Mouse (Mus musculus): Measurements from ENCODE around the gene Ccno. TPM values are rescaled to one million over a fixed set of nuclear protein-coding genes. Genes with fewer than 3 reads are reported as not detected.

Ccno gene
- polyA plus RNA-seq, 1 experiment from 2014 or later, result 0.15 TPM

- H3K9me3 ChIP-seq (replicated peaks), result no peaks in the 10 kb centered on the region
- H3K9ac ChIP-seq, result no peak overlapping the region
- H3K27me3 ChIP-seq, result peaks cover 95% of the 10 kb centered on the region
- H3K4me1 ChIP-seq (replicated peaks), result peaks cover 21% of the 10 kb centered on the region
- ATAC-seq (ENCODE audit: insufficient read depth), result no peak
- WGBS (ENCODE audit: insufficient replicate concordance), result 3% methylated on average over 17 of the region's 17 CpGs
- no peak overlapping the region for H3K27ac ChIP-seq (replicated peaks)
- H3K4me3 ChIP-seq (replicated peaks), result no peak overlapping the region
- H3K4me2 ChIP-seq, result 0 out of 2 replicates have a peak overlapping the region, but pooled peaks have one; percentile 75
- H3K36me3 ChIP-seq (replicated peaks), result no peaks in the 10 kb centered on the region
Observed at GRCm38 (mm10) chr13:112986451-112986950, 1.1 kb upstream of the Ccno start.

GRCm38 (mm10) chr13:112987991-112988390 is 389 bp downstream of the Ccno start:
- Histone ChIP-seq H3K36me3 (replicated peaks) (no peaks in the 10 kb centered on the region), H3K9ac (peak overlapping the region; percentile 21; the same call in 1 of the 2 replicates), H3K4me2 (peak overlapping the region; percentile 75), H3K4me1 (replicated peaks) (peaks cover 21% of the 10 kb centered on the region), H3K27me3 (peaks cover 91% of the 10 kb centered on the region), H3K4me3 (replicated peaks) (peak overlapping the region; percentile 51), H3K27ac (replicated peaks) (no peak overlapping the region), H3K9me3 (replicated peaks) (no peaks in the 10 kb centered on the region)
- ATAC-seq (ENCODE audit: insufficient read depth), result peak; percentile 11
- WGBS (ENCODE audit: insufficient replicate concordance), result under 1% methylated on average over 39 of the region's 39 CpGs

GRCm38 (mm10) chr13:112988866-112989265 is 1.3 kb downstream of the Ccno start:
- Histone ChIP-seq H3K9me3 (replicated peaks) (no peaks in the 10 kb centered on the region), H3K27me3 (peaks cover 91% of the 10 kb centered on the region), H3K4me3 (replicated peaks) (peak overlapping the region; percentile 51), H3K4me1 (replicated peaks) (peaks cover 28% of the 10 kb centered on the region), H3K9ac (no peak overlapping the region), H3K4me2 (peak overlapping the region; percentile 75), H3K36me3 (replicated peaks) (no peaks in the 10 kb centered on the region), H3K27ac (replicated peaks) (no peak overlapping the region)
- WGBS (ENCODE audit: insufficient replicate concordance), result 1% methylated on average over 19 of the region's 19 CpGs
- ATAC-seq (ENCODE audit: insufficient read depth), result no peak

GRCm38 (mm10) chr13:112989541-112989940 is 1.9 kb downstream of the Ccno start:
- H3K27ac ChIP-seq (replicated peaks), result no peak overlapping the region
- H3K36me3 ChIP-seq (replicated peaks), result no peaks in the 10 kb centered on the region
- H3K4me1 ChIP-seq (replicated peaks), result peaks cover 31% of the 10 kb centered on the region
- H3K9ac ChIP-seq, result no peak overlapping the region
- 1% methylated on average over 23 of the region's 23 CpGs for WGBS (ENCODE audit: insufficient replicate concordance)
- H3K4me3 ChIP-seq (replicated peaks), result peak overlapping the region; percentile 15
- no peak for ATAC-seq (ENCODE audit: insufficient read depth)
- H3K4me2 ChIP-seq, result peak overlapping the region; percentile 42
- no peaks in the 10 kb centered on the region for H3K9me3 ChIP-seq (replicated peaks)
- peaks cover 92% of the 10 kb centered on the region for H3K27me3 ChIP-seq

GRCm38 (mm10) chr13:112990346-112990745 is 2.7 kb downstream of the Ccno start:
- no peak overlapping the region for H3K27ac ChIP-seq (replicated peaks)
- peaks cover 96% of the 10 kb centered on the region for H3K27me3 ChIP-seq
- H3K9me3 ChIP-seq (replicated peaks), result no peaks in the 10 kb centered on the region
- no peak overlapping the region for H3K4me3 ChIP-seq (replicated peaks)
- ATAC-seq (ENCODE audit: insufficient read depth), result no peak
- H3K36me3 ChIP-seq (replicated peaks), result no peaks in the 10 kb centered on the region
- 7% methylated on average over 4 of the region's 4 CpGs for WGBS (ENCODE audit: insufficient replicate concordance)
- H3K4me1 ChIP-seq (replicated peaks), result peaks cover 31% of the 10 kb centered on the region
- peak overlapping the region; percentile 23; the same call in 1 of the 2 replicates for H3K4me2 ChIP-seq
- no peak overlapping the region for H3K9ac ChIP-seq

GRCm38 (mm10) chr13:112993531-112994152 is 6.0 kb downstream of the Ccno start, which contains the start of gene Mcidas:
Gene Mcidas (plus strand): TSS chr13:112993845.
- Histone ChIP-seq H3K27ac (replicated peaks) (no peak within 1 kb of the TSS), H3K36me3 (replicated peaks) (no peaks in the 10 kb centered on the region), H3K4me3 (replicated peaks) (peak within 1 kb of the TSS; percentile 40), H3K4me2 (peak within 1 kb of the TSS; percentile 61), H3K4me1 (replicated peaks) (peaks cover 15% of the 10 kb centered on the region), H3K9me3 (replicated peaks) (no peaks in the 10 kb centered on the region), H3K27me3 (peaks cover 96% of the 10 kb centered on the region), H3K9ac (no peak within 1 kb of the TSS)
- 1% methylated on average over 63 of the region's 63 CpGs for WGBS (ENCODE audit: insufficient replicate concordance)
- no peak for ATAC-seq (ENCODE audit: insufficient read depth)

GRCm38 (mm10) chr13:112994191-112994590 is 6.6 kb downstream of the Ccno start:
- Histone ChIP-seq H3K9ac (no peak overlapping the region), H3K4me2 (peak overlapping the region; percentile 61), H3K4me3 (replicated peaks) (peak overlapping the region; percentile 40), H3K36me3 (replicated peaks) (no peaks in the 10 kb centered on the region), H3K27me3 (peaks cover 96% of the 10 kb centered on the region), H3K9me3 (replicated peaks) (no peaks in the 10 kb centered on the region), H3K4me1 (replicated peaks) (peaks cover 10% of the 10 kb centered on the region), H3K27ac (replicated peaks) (no peak overlapping the region)
- under 1% methylated on average over 25 of the region's 25 CpGs for WGBS (ENCODE audit: insufficient replicate concordance)
- ATAC-seq (ENCODE audit: insufficient read depth), result peak; percentile 11; the same call in 1 of the 2 replicates

- no peak overlapping the region for H3K27ac ChIP-seq (replicated peaks)
- no peak for ATAC-seq (ENCODE audit: insufficient read depth)
- no peak overlapping the region for H3K4me2 ChIP-seq
- no peak overlapping the region for H3K4me3 ChIP-seq (replicated peaks)
- WGBS (ENCODE audit: insufficient replicate concordance), result 44% methylated on average over 4 of the region's 4 CpGs
- peaks cover 10% of the 10 kb centered on the region for H3K4me1 ChIP-seq (replicated peaks)
- no peaks in the 10 kb centered on the region for H3K36me3 ChIP-seq (replicated peaks)
- H3K27me3 ChIP-seq, result peaks cover 94% of the 10 kb centered on the region
- no peak overlapping the region for H3K9ac ChIP-seq
- H3K9me3 ChIP-seq (replicated peaks), result no peaks in the 10 kb centered on the region
Observed at GRCm38 (mm10) chr13:112996407-112996806, 8.8 kb downstream of the Ccno start.

- WGBS (ENCODE audit: insufficient replicate concordance), result 57% methylated on average over 6 of the region's 6 CpGs
- Histone ChIP-seq H3K36me3 (replicated peaks) (no peaks in the 10 kb centered on the region), H3K4me3 (replicated peaks) (no peak overlapping the region), H3K9ac (no peak overlapping the region), H3K27me3 (peaks cover 88% of the 10 kb centered on the region), H3K27ac (replicated peaks) (no peak overlapping the region), H3K4me1 (replicated peaks) (peaks cover 10% of the 10 kb centered on the region), H3K9me3 (replicated peaks) (no peaks in the 10 kb centered on the region), H3K4me2 (no peak overlapping the region)
- no peak for ATAC-seq (ENCODE audit: insufficient read depth)
Observed at GRCm38 (mm10) chr13:112997369-112997768, 9.8 kb downstream of the Ccno start.

- peaks cover 6% of the 10 kb centered on the region for H3K4me1 ChIP-seq (replicated peaks)
- WGBS (ENCODE audit: insufficient replicate concordance), result 2% methylated on average over 46 of the region's 46 CpGs
- no peak overlapping the region for H3K9ac ChIP-seq
- no peak for ATAC-seq (ENCODE audit: insufficient read depth)
- H3K27me3 ChIP-seq, result peaks cover 76% of the 10 kb centered on the region
- H3K9me3 ChIP-seq (replicated peaks), result no peaks in the 10 kb centered on the region
- peak overlapping the region; percentile 39 for H3K4me2 ChIP-seq
- H3K27ac ChIP-seq (replicated peaks), result no peak overlapping the region
- 0 out of 2 replicates have a peak overlapping the region, but pooled peaks have one; percentile 0 for H3K4me3 ChIP-seq (replicated peaks)
- H3K36me3 ChIP-seq (replicated peaks), result no peaks in the 10 kb centered on the region
Observed at GRCm38 (mm10) chr13:112998427-112999201, 11.0 kb downstream of the Ccno start.

GRCm38 (mm10) chr13:113000090-113000489 is 12.5 kb downstream of the Ccno start:
- Histone ChIP-seq H3K4me3 (replicated peaks) (no peak overlapping the region), H3K9me3 (replicated peaks) (no peaks in the 10 kb centered on the region), H3K4me2 (no peak overlapping the region), H3K27ac (replicated peaks) (no peak overlapping the region), H3K27me3 (peaks cover 61% of the 10 kb centered on the region), H3K4me1 (replicated peaks) (no peaks in the 10 kb centered on the region; the same call in 1 of the 2 replicates), H3K36me3 (replicated peaks) (no peaks in the 10 kb centered on the region), H3K9ac (no peak overlapping the region)
- ATAC-seq (ENCODE audit: insufficient read depth), result no peak
- 49% methylated on average over 3 of the region's 3 CpGs for WGBS (ENCODE audit: insufficient replicate concordance)
